Mouse (Mus musculus): Measurements from ENCODE around the gene Srpr. TPM values are rescaled to one million over a fixed set of nuclear protein-coding genes. Genes with fewer than 3 reads are reported as not detected.

Srpr gene
- total RNA-seq, 2 experiments from 2014 or later, result 61.6 to 84.3 TPM

GRCm38 (mm10) chr9:35247405-35247804 is 47.4 kb downstream of the Srpr start:
- no peak for ATAC-seq (replicated peaks; ENCODE audit: poor library complexity)

GRCm38 (mm10) chr9:35249476-35249875 is 49.5 kb downstream of the Srpr start:
- ATAC-seq (replicated peaks; ENCODE audit: poor library complexity), result no peak

GRCm38 (mm10) chr9:35257365-35257764 is 57.4 kb downstream of the Srpr start:
- 0 out of 2 replicates have a peak, but pooled peaks have one; percentile 46 for ATAC-seq (replicated peaks; ENCODE audit: poor library complexity)

- ATAC-seq (replicated peaks; ENCODE audit: poor library complexity), result peak; percentile 56
These were observed 62.4 kb downstream of the Srpr start for GRCm38 (mm10) chr9:35262418-35262817.

- ATAC-seq (replicated peaks; ENCODE audit: poor library complexity), result no peak
These were observed 63.5 kb downstream of the Srpr start for GRCm38 (mm10) chr9:35263431-35263830.

- no peak for ATAC-seq (replicated peaks; ENCODE audit: poor library complexity)
These were observed 64.5 kb downstream of the Srpr start for GRCm38 (mm10) chr9:35264509-35264908.

GRCm38 (mm10) chr9:35267146-35267975 is 67.4 kb downstream of the Srpr start, which contains the start of the genes Fam118b and Rpusd4:
Gene Fam118b, minus strand, starts transcription at chr9:35267805.
Gene Rpusd4, plus strand, starts transcription at chr9:35267865.
- peak; percentile 78 for ATAC-seq (replicated peaks; ENCODE audit: poor library complexity)

GRCm38 (mm10) chr9:35267976-35268715 is 68.2 kb downstream of the Srpr start:
- ATAC-seq (replicated peaks; ENCODE audit: poor library complexity), result peak; percentile 27

GRCm38 (mm10) chr9:35277855-35278365 is 77.9 kb downstream of the Srpr start:
- peak; percentile 60 for ATAC-seq (replicated peaks; ENCODE audit: poor library complexity)

- ATAC-seq (replicated peaks; ENCODE audit: poor library complexity), result no peak
These were observed 78.5 kb downstream of the Srpr start for GRCm38 (mm10) chr9:35278451-35278850.

- peak; percentile 90 for ATAC-seq (replicated peaks; ENCODE audit: poor library complexity)
These were observed 82.3 kb downstream of the Srpr start for GRCm38 (mm10) chr9:35282006-35282850.

- no peak for ATAC-seq (replicated peaks; ENCODE audit: poor library complexity)
These were observed 82.9 kb downstream of the Srpr start for GRCm38 (mm10) chr9:35282851-35283200.

GRCm38 (mm10) chr9:35283415-35284069 is 83.6 kb downstream of the Srpr start:
- no peak for ATAC-seq (replicated peaks; ENCODE audit: poor library complexity)

- ATAC-seq (replicated peaks; ENCODE audit: poor library complexity), result no peak
These were observed 84.4 kb downstream of the Srpr start for GRCm38 (mm10) chr9:35284351-35284750.

GRCm38 (mm10) chr9:35286351-35286750 is 86.4 kb downstream of the Srpr start:
- ATAC-seq (replicated peaks; ENCODE audit: poor library complexity), result no peak

- no peak for ATAC-seq (replicated peaks; ENCODE audit: poor library complexity)
These were observed 90.0 kb downstream of the Srpr start for GRCm38 (mm10) chr9:35289992-35290391.

- no peak for ATAC-seq (replicated peaks; ENCODE audit: poor library complexity)
These were observed 90.4 kb downstream of the Srpr start for GRCm38 (mm10) chr9:35290417-35290816.

- ATAC-seq (replicated peaks; ENCODE audit: poor library complexity), result no peak
These were observed 90.9 kb downstream of the Srpr start for GRCm38 (mm10) chr9:35290916-35291315.

- no peak for ATAC-seq (replicated peaks; ENCODE audit: poor library complexity)
These were observed 93.5 kb downstream of the Srpr start for GRCm38 (mm10) chr9:35293465-35293864.
